Mouse (Mus musculus) cortical plate, adult 2 months (tissue): Measurements from ENCODE around the gene Zfp945. TPM values are rescaled to one million over a fixed set of nuclear protein-coding genes. Genes with fewer than 3 reads are reported as not detected.

ENCODE experiments used
- H3K27ac ChIP-seq: fragments of 200-500 bp; 2 replicates; pipeline ENCODE4 v1.5.1; 2012; ENCODE audit warnings: low read length, control low read depth, inconsistent platforms; ENCODE audit not compliant: insufficient read depth
- H3K4me1 ChIP-seq: fragments of 200-500 bp; 2 replicates; pipeline ENCODE4 v1.6.1; 2011; ENCODE audit warnings: low read length; ENCODE audit not compliant: control insufficient read depth, insufficient read depth
- H3K4me3 ChIP-seq: fragments of 200-500 bp; 2 replicates; pipeline ENCODE4 v1.5.1; 2011; ENCODE audit warnings: mild to moderate bottlenecking, low read length, control low read depth; ENCODE audit not compliant: insufficient read depth
- CTCF ChIP-seq: fragments of 200-500 bp; IDR thresholded peaks from 2 replicates; pipeline ENCODE4 v1.5.1; 2011; ENCODE audit warnings: mild to moderate bottlenecking, control low read depth, low read length; ENCODE audit not compliant: insufficient read depth; ENCODE audit errors: extremely low read depth
- POLR2A ChIP-seq: fragments of 200-500 bp; IDR thresholded peaks from 2 replicates; pipeline ENCODE4 v1.6.1; 2011; ENCODE audit warnings: mild to moderate bottlenecking, low read length, control low read depth; ENCODE audit not compliant: insufficient read depth; ENCODE audit errors: extremely low read depth
- polyA plus RNA-seq: library from polyadenylated mRNA; depleted of rRNA; stranded (reverse); fragments of >200 nt; gene quantifications from 2 replicates; pipeline ENCODE4 v1.2.3, GENCODE M21; 2012; rRNA removed

The Zfp945 gene
- polyA plus RNA-seq, 1 experiment, result 9.0 TPM

DNA sequence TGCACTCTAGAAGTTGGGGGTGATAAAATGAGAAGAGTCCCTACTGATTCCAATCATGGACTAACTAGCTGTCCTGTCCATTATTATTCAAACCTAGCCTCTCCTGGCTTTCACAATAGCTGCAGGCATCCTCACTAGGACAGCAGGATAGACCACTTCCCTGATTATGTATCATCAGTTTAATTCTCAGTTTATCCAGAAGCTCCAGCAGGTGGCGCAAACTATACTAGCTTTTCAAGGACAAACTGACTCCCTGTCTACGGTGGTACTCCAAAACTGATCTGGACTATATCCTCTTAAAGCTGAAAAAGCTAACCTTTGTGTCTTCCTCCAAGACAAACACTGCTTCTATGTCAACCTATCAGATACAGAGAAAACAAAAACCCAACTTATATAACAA lies 67.2 kb downstream of the Zfp945 start:
- H3K27ac ChIP-seq, result no peak overlapping the region
- no peaks in the 10 kb centered on the region for H3K4me1 ChIP-seq
- H3K4me3 ChIP-seq, result no peak overlapping the region
- TF ChIP-seq CTCF, result no peak
- TF ChIP-seq POLR2A, result no peak

Other genes starting within 250 kb of the Zfp945 start
- gene Vmn2r113, start 75.8 kb upstream of the Zfp945 start, polyA plus RNA-seq, result not detected in 2 replicates
- not detected in 2 replicates for gene Vmn2r-ps130, start 194.0 kb upstream of the Zfp945 start, polyA plus RNA-seq